Mouse (Mus musculus): ENCODE results near the gene Ttc7. TPM values are rescaled to one million over a fixed set of nuclear protein-coding genes. Genes with fewer than 3 reads are reported as not detected.

Gene Ttc7
- total RNA-seq, 2 experiments from 2014 or later, result 13.1 to 14.7 TPM

DNA sequence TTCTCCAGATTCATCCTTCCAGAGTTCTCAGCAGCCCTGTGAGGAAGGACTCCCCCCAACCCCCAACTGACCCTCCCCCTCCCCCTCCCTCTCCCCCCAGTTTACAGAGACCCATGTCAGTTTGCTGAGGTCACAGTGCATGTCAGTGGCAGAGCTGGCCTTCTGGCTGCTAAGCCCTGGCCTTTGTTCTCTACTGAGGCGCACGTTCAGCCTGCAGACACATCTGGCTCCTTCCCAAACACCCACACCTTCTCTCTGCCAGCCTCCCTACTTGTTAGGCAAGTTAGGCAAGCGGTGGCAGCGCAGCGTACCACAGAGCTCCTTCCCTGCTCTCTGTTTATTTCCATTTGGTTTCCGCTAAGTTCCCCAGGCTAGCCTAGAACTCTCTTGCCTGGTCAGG lies 94.8 kb downstream of the Ttc7 start:
- DNase-seq (ENCODE audit: low spot score in 2 of 2), result peak in 1 of 2 experiments; percentile 70
- intact Hi-C loops (cut with DNase I), result loop anchor here (5.0 kb wide), 2 partner anchors 50 to 155 kb away; partner anchors contain the start of gene Stpg4

DNA sequence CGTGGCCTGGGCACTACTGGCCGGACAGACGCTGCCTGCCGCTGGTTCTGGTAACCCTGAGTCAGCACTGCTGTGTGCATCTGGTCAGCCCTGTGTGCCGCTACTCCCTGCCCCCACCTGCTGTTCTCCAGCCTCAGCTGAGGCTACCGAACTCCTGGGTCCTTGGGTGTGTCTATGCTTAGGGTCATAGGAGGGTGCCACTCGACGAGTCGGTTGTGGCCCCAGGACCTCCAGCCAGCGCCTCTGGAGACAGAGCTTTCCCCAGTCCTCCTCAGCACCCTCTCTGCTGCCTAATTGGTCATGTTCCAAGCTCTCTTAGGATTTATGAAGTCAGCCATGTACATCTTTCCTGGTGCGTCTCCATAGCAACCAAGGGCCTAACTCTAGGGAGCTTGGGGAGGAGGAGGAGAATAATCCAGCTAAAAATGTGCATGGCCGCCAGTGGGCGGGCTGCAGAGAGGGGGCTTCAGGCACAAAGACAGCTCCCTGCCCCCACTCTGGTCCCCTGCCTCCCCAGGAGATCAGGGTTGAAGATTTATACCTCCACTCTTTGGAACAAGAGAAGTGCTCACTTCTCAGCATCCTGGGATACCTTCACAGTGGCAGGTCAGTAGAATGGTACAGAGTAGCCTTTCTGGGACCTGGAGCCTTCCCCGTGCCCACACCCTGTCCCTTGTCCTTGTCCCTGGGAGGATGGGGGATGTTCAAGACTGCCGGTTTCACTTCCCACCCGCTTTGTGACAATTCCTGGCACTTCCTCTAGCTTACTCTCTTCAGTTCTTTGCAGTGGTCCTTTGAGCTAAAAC lies 95.9 kb downstream of the Ttc7 start:
- intact Hi-C loops (cut with DNase I), result loop anchor here (2.0 to 5.0 kb wide), 4 partner anchors 49 to 154 kb away; partner anchors contain the start of genes Calm2 and Stpg4
- peak; percentile 73 to 80 for DNase-seq (ENCODE audit: low spot score in 2 of 2)

DNA sequence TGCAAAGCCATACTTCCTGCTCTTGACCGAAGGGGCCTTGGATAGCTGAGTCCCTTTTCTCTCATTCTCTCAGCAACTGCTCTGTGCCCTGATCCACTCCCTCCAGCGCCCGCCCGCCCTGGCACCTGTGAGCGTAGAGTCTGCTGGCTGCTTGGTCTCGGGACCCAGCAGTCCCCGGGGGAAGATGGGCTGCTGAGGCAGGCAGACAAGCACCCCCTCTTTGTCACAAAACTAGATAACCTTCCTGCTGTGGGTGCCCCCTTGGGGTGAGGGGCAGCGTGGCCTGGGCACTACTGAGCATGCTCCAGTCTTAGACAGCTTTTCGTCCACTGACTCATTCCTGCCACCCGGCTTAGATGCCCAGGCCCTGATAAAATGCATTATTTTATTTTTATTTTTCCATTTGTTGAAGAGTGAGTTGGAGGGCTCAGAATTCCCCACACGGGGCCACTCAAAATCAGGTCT lies 96.5 kb downstream of the Ttc7 start:
- no peak for DNase-seq (ENCODE audit: low spot score in 2 of 2)
- intact Hi-C loops (cut with DNase I), result loop anchor here (2.0 to 5.0 kb wide), 4 partner anchors 48 to 153 kb away; partner anchors contain the start of genes Calm2 and Stpg4

DNA sequence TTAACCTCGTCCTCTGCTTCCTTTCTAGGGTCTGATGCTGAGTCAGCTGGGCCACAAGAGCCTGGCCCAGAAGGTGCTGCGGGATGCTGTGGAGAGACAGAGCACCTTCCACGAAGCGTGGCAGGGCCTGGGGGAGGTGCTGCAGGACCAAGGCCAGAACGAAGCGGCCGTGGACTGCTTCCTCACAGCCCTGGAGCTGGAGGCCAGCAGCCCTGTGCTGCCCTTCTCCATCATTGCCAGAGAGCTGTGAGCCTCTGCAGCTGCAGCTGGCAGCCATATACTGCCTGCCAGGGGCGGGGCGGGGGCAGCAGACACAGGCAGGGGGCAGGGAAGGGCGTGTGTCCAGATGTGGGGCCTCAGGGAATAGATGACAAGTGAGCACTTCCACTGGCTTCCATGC lies 97.1 kb downstream of the Ttc7 start:
- peak in 1 of 2 experiments; percentile 25 for DNase-seq (ENCODE audit: low spot score in 2 of 2)
- intact Hi-C loops (cut with DNase I), result loop anchor here (2.0 to 5.0 kb wide), 4 partner anchors 47 to 152 kb away; partner anchors contain the start of genes Calm2 and Stpg4

DNA sequence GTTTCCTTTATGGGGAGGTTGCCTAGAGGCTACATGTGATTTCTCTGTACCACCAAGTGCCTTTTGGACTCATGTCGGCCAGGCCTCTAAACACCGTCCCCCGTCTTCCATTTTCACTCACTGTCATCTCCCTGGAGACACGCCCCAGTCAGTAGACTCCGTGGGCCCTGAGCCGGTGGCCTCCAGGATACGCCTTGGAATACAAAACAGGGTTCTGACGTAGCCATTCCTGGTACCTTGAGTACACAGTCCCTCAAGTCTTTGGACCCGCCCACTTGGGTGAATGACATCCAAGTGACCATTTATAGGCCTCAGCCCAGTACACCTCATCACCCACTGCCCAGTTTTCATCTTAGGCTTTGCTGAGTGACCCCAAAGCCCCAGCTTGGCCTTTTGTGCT lies 98.0 kb downstream of the Ttc7 start:
- DNase-seq (ENCODE audit: low spot score in 2 of 2), result no peak
- intact Hi-C loops (cut with DNase I), result no loop called here

DNA sequence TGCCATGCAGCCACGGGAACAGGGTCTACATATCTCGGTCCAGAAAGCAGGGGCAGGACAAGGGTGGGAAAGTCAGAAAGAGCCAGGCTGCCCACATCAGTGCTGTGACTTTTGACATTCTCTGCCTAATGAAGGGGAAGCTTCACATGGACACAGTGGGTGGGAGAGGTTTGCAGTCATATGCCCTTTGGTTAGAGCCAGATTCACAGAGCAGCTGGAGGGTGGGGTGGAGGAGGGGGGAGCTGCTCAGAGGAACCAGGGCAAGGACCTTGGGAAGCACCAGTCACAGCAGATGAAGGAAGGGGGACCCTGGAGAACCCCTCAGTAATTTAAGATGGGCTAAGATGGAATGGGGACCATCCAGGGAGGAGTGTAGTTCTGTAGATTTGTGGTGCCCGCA lies 103.1 kb downstream of the Ttc7 start:
- no peak for DNase-seq (ENCODE audit: low spot score in 2 of 2)
- intact Hi-C loops (cut with DNase I), result no loop called here

DNA sequence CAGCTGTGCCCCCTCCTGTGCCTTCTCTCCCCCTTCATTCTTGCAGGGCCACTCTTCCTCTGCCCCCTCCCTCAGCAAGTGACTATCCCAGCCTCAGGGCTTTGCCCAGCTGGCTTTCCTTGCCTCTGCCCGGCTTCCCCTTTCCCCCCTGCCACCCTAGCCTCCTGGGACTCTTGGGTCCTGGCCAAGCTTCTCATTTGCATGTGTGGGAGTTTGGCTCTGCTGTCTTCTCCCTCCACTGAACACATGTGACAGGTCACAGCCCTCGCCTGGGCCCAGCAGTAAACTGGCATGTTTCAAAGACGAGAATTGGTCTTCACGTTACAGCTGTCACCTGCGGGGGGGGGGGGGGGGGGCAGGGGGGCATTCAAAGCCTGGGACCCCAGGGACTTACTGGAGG lies 104.4 kb downstream of the Ttc7 start:
- intact Hi-C loops (cut with DNase I), result no loop called here
- no peak for DNase-seq (ENCODE audit: low spot score in 2 of 2)

DNA sequence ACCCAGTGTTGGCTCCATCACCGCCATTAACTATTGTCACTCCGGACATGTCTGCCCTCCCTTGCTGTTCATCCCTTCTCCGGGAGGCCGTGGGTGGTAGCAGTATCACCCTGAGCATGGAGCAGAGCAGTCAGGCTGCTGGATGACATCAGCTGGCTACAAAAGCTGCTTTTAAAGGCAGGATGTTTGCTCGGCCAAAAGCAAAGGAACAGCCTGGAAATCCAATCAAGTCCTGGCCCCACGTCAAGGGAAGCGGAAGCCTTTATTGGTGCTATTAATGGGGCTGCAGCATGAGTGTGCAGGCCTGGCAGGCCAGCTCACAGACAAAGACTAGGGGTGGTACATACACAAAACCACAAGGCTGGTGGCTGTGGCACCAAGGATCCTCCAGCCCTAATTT lies 108.6 kb downstream of the Ttc7 start:
- DNase-seq (ENCODE audit: low spot score in 2 of 2), result no peak
- intact Hi-C loops (cut with DNase I), result no loop called here

DNA sequence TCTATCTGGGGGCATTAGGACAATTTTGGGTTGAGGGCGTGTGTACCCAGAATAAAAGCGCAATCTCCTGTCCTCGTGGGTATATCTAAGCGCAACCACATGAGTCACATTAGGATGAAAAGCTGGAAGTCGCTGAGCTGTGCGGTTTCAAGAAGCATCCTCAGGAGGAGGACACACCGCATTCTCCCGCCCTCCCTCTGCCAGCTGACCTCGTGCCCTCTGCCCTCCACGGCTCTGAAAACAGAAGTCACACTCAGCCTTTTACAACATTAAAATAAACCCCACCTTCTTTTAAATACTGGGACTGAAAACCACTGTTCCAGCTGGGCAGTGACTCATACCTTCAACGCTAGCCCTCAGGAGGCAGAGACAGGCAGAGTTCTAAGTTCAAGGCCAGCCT lies 114.4 kb downstream of the Ttc7 start:
- DNase-seq (ENCODE audit: low spot score in 2 of 2), result no peak
- intact Hi-C loops (cut with DNase I), result no loop called here

DNA sequence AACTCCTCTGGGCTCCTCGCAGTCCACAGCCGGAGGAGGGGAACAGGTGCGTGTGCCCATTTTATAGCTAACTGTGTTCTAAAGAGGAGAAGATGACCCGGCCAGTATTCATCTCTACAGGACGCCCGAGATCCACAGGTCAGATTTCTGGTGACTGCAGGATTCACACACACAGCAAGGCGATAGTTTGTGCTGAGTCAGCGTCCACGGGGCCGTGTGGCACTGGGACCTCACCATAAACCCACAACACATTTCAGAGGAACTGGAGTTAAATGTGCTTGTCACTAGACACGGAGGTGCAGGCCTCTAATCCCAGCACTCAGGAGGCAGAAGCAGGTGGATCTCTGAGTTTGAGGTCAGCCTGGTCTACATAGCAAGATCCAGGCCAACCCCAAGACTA lies 119.8 kb downstream of the Ttc7 start:
- no peak for DNase-seq (ENCODE audit: low spot score in 2 of 2)
- intact Hi-C loops (cut with DNase I), result no loop called here

DNA sequence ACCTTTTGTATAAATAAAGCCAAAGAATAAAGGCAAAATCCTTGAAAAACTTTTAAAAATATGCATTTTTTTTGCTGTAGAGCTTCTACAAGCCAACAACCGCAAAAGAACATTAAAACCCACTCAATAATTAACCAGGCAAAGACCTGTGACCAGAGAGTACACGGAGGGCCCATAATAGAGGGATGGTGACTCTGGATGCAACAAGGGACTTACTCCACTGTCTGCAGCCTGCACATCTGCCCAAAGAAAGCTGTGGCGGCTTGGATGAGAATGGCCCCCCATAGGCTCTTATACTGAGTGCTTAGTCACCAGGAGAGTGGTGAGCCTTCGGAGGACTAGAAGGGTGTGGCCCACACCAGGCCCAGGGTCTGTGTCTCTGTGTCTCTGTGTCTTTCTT lies 120.8 kb downstream of the Ttc7 start:
- no peak for DNase-seq (ENCODE audit: low spot score in 2 of 2)
- intact Hi-C loops (cut with DNase I), result no loop called here

DNA sequence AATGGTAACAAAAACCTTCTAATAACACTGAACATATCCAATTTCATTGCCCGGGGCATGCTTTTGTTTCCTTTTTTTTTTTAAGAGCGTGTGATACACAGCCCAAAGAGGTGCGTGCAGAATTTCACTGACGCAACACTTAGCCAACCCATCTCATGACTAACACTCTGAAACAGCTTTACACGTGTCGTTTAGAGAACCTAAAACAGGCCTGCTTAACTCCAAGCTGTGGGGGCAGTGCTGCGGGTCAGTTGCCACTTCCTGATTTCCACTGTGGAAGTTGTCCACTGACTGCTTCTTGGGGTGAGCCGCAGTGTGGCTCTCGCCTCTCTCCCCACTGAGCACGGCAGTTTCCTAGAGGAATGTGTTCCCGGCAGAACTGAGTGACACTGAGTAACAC lies 122.9 kb downstream of the Ttc7 start:
- intact Hi-C loops (cut with DNase I), result no loop called here
- no peak for DNase-seq (ENCODE audit: low spot score in 2 of 2)

DNA sequence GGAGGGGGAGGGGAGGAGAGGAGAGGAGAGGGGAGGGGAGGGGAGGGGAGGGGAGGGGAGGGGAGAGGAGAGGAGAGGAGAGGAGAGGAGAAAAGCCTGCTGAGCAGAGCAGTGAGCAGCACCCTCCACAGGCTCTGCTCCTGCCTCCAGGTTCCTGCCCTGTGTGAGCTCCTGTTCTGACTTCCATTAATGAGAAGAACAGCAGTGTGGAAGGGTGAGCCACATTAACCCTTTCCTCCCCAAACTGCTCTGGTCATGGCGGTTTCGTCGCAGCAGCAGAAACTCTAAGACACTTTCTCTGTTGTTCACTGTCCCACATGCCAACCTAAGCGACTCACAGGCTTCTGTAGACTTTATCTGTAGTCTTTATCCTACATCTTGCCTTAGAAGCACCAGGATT lies 124.0 kb downstream of the Ttc7 start:
- DNase-seq (ENCODE audit: low spot score in 2 of 2), result no peak
- intact Hi-C loops (cut with DNase I), result no loop called here

DNA sequence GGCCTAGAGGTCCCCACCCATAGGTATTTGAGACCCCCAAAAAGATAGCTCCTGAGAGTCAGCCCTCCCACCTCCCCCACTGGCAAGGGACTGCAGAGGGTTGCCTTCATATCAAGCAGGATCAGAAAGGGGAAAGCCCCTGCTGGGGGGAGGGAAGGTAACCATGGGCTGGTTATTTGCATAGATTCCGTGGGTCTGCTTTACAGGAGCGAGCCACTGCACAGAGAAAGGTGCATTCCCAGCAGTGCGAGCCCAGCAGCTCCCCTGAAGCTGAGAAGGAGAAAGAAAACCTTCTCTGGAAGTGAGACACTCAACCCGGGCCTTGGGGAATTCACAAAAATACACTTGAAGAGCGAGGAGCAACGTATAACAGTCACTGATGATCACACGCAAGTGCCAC lies 135.4 kb downstream of the Ttc7 start:
- no peak for DNase-seq (ENCODE audit: low spot score in 2 of 2)
- intact Hi-C loops (cut with DNase I), result no loop called here

DNA sequence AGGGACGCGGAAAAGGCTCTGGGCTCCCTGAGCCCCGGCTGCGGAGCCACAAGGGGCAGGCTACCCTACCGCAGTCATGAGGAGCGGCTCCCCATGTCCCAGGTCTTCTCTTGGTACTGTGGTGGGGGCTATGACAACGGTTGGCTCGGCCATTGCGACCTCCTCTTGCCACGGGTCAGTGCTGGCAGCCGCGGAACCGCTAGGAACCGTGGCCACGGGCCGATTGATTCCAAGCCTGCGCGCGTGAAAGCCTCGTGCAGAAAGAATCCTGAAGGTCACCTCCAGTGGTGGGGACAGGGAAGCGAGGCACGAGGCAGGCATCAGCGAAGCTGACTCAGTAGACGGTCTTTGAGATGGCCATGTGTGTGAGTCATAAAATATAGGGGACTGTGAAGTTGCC lies 144.8 kb downstream of the Ttc7 start, which contains the start of gene Stpg4:
Gene Stpg4 (minus strand): TSS at position 231 of the 400 bp plus-strand sequence.
- DNase-seq (ENCODE audit: low spot score in 2 of 2), result no peak
- intact Hi-C loops (cut with DNase I), result loop anchor here (5.0 kb wide), 1 partner anchor 50 kb away; no protein-coding TSS in a partner anchor

DNA sequence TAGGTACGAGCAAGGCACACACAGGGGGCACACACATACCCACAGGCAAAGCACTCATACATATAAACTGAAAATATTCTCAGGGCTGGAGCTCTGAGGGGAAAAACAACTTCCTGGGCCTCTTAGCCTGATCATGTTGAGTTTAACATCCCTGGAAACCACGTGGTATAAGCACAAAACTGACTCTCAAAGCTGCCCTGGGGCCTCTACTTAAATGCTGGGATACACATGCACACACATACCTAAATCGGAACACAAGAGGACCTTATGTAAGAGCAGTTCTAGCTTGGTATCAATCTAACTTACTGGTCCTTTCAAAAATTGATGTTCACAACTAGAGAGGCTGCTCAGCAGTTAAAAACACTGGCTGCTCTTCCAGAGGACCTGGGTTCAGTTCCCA lies 146.7 kb downstream of the Ttc7 start:
- DNase-seq (ENCODE audit: low spot score in 2 of 2), result no peak
- intact Hi-C loops (cut with DNase I), result loop anchor here (5.0 kb wide), 1 partner anchor 52 kb away; no protein-coding TSS in a partner anchor

Other genes starting within 250 kb of the Ttc7 start
- gene Socs5, start 175.2 kb upstream of the Ttc7 start, total RNA-seq (2021), result 100 to 1,000 TPM; 112 to 120 TPM
- gene Mcfd2, start 17.0 kb upstream of the Ttc7 start, total RNA-seq (2021), result 10 to 100 TPM; 50.3 to 55.8 TPM
- not detected for gene Stpg4, start 144.9 kb downstream of the Ttc7 start, total RNA-seq (2021)
- 1,000 to 10,000 TPM; 2,128 to 2,274 TPM for gene Calm2, start 164.0 kb downstream of the Ttc7 start, total RNA-seq (2021)